Mouse (Mus musculus): ENCODE data around the gene Anxa11. TPM values are rescaled to one million over a fixed set of nuclear protein-coding genes. Genes with fewer than 3 reads are reported as not detected.

Gene Anxa11
- total and polyA plus RNA-seq, 3 experiments, result 7.6 to 40.5 TPM; not detected in 1

DNA sequence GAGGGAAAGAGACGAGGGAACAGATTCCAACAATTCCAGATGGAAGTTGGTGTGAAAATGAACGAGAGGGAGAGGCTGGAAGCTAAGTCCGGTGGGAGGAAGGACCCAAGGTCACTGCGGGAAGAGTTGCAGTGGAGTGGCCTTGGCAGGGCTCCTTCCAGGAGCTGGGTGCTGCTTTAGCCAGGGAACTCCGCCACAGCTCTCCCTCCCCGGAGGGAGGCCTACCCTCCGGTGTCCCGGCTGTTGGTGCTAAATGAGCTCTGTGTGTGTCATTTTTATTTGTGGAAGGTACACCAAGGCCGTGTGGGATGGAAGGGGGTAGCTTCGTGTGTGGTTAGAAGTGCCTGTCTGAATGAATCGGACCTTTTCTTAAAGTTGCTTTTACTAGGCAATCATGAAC is 24.9 kb downstream of the Anxa11 start:
- Histone ChIP-seq H3K9me3 (replicated peaks; ENCODE audit: insufficient read depth, low read length) (no peaks in the 10 kb centered on the region), H3K27ac (ENCODE audit: control insufficient read depth, low read depth, low read length) (no peak overlapping the region), H3K36me3 (ENCODE audit: control insufficient read depth in 1 of 2, insufficient read depth in 2 of 2, low read length in 2 of 2) (peaks cover 0 to 14% of the 10 kb centered on the region in 2 experiments; a peak in 2 of 4 replicates), H3K27me3 (ENCODE audit: control insufficient read depth in 1 of 2, insufficient read depth in 2 of 2, low read length in 2 of 2) (no peaks in the 10 kb centered on the region), H3K4me1 (ENCODE audit: control insufficient read depth in 1 of 2, insufficient read depth in 2 of 2, low read length in 2 of 2) (peaks cover 8 to 17% of the 10 kb centered on the region in 2 experiments), H3K79me2 (ENCODE audit: control insufficient read depth, insufficient read depth, low read length, poor library complexity) (no peaks in the 10 kb centered on the region), H3K4me3 (ENCODE audit: control insufficient read depth in 1 of 2, insufficient read depth in 1 of 2, low read depth in 2 of 2, low read length in 2 of 2) (no peak overlapping the region), H3K9ac (ENCODE audit: control insufficient read depth, low read depth, low read length, poor library complexity, severe bottlenecking) (no peak overlapping the region)
- TF ChIP-seq POLR2AphosphoS2 (IDR thresholded peaks at IDR 0.05; ENCODE audit: low read length) (no peak), MAFK (IDR thresholded peaks at IDR 0.05; ENCODE audit: borderline replicate concordance, low read depth, low read length) (no peak), RCOR1 (IDR thresholded peaks at IDR 0.05; ENCODE audit: low read depth, low read length) (no peak), UBTF (IDR thresholded peaks at IDR 0.05; ENCODE audit: borderline replicate concordance, insufficient read depth, low read depth, low read length) (no peak), HCFC1 (IDR thresholded peaks at IDR 0.05; ENCODE audit: low read depth, low read length) (no peak), ELF1 (IDR thresholded peaks at IDR 0.05; ENCODE audit: low read depth, low read length) (no peak), CTCF (IDR thresholded peaks at IDR 0.05 in 2 of 3, conservative IDR thresholded peaks at IDR 0.05 in 1 of 3; ENCODE audit: control insufficient read depth in 1 of 3, insufficient read depth in 1 of 3, low read depth in 2 of 3, low read length in 3 of 3, poor library complexity in 1 of 3, severe bottlenecking in 1 of 3) (no peak), USF2 (IDR thresholded peaks at IDR 0.05; ENCODE audit: borderline replicate concordance in 1 of 2, insufficient read depth in 1 of 2, low read depth in 1 of 2, low read length in 2 of 2) (no peak), MAZ (IDR thresholded peaks at IDR 0.05; ENCODE audit: low read depth, low read length) (no peak), MAX (IDR thresholded peaks at IDR 0.05; ENCODE audit: low read length) (no peak), BHLHE40 (IDR thresholded peaks at IDR 0.05; ENCODE audit: borderline replicate concordance, low read depth, low read length) (no peak), NRF1 (IDR thresholded peaks at IDR 0.05; ENCODE audit: insufficient read depth, low read depth, low read length, poor library complexity, severe bottlenecking) (no peak), CHD2 (IDR thresholded peaks at IDR 0.05; ENCODE audit: low read length) (no peak), POLR2AphosphoS5 (IDR thresholded peaks at IDR 0.05; ENCODE audit: borderline replicate concordance, low read depth, low read length) (no peak), ZC3H11A (IDR thresholded peaks at IDR 0.05; ENCODE audit: low read depth, low read length) (no peak), TBP (IDR thresholded peaks at IDR 0.05; ENCODE audit: low read depth, low read length) (no peak)
- DNase-seq (ENCODE audit: low read depth, low spot score), result no peak

DNA sequence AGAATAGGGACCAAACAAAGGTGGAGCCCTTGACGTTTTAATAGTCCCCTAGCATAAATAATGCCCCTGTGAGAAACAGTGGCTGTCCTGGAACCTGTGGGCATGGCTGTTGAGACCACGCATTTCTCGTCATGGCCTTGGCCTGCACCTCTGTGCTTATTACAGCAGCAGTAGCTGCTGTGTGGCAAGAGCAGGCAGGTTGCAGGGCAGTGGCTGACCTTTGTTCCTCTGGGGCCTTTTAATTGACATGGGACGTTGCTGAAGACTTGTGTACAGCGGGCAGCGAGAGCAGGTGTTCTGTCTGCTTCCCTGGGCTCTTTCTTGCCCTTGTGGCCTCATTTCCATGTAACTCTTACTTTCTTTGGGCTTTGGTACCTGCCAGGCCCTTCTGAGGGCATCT is 25.9 kb downstream of the Anxa11 start:
- H3K27ac ChIP-seq (ENCODE audit: control insufficient read depth, low read depth, low read length), result no peak overlapping the region
- TF ChIP-seq GABPA (IDR thresholded peaks at IDR 0.05; ENCODE audit: low read depth, low read length) (no peak), MAFK (IDR thresholded peaks at IDR 0.05; ENCODE audit: borderline replicate concordance, low read depth, low read length) (no peak), ZC3H11A (IDR thresholded peaks at IDR 0.05; ENCODE audit: low read depth, low read length) (no peak), USF1 (IDR thresholded peaks at IDR 0.05; ENCODE audit: low read depth, low read length) (no peak), EP300 (IDR thresholded peaks at IDR 0.05; ENCODE audit: low read depth in 1 of 2, low read length in 2 of 2) (no peak), RCOR1 (IDR thresholded peaks at IDR 0.05; ENCODE audit: low read depth, low read length) (no peak), ZKSCAN1 (IDR thresholded peaks at IDR 0.05; ENCODE audit: low read depth, low read length) (no peak), USF2 (IDR thresholded peaks at IDR 0.05; ENCODE audit: borderline replicate concordance in 1 of 2, insufficient read depth in 1 of 2, low read depth in 1 of 2, low read length in 2 of 2) (no peak), SIN3A (IDR thresholded peaks at IDR 0.05; ENCODE audit: low read length) (no peak), ELF1 (IDR thresholded peaks at IDR 0.05; ENCODE audit: low read depth, low read length) (no peak), POLR2AphosphoS2 (IDR thresholded peaks at IDR 0.05; ENCODE audit: low read length) (no peak), MAZ (IDR thresholded peaks at IDR 0.05; ENCODE audit: low read depth, low read length) (no peak), GATA1 (IDR thresholded peaks at IDR 0.05; ENCODE audit: low read depth, low read length) (no peak), TAL1 (IDR thresholded peaks at IDR 0.05; ENCODE audit: low read length) (no peak), CHD1 (IDR thresholded peaks at IDR 0.05; ENCODE audit: low read depth, low read length) (no peak), POLR2AphosphoS5 (IDR thresholded peaks at IDR 0.05; ENCODE audit: borderline replicate concordance, low read depth, low read length) (no peak), ZNF384 (IDR thresholded peaks at IDR 0.05; ENCODE audit: low read depth, low read length) (no peak), NELFE (IDR thresholded peaks at IDR 0.05; ENCODE audit: low read depth, low read length) (no peak), KAT2A (conservative IDR thresholded peaks at IDR 0.05; ENCODE audit: low read depth, low read length) (no peak), CTCF (IDR thresholded peaks at IDR 0.05 in 2 of 3, conservative IDR thresholded peaks at IDR 0.05 in 1 of 3; ENCODE audit: control insufficient read depth in 1 of 3, insufficient read depth in 1 of 3, low read depth in 2 of 3, low read length in 3 of 3, poor library complexity in 1 of 3, severe bottlenecking in 1 of 3) (no peak)
- no peaks in the 10 kb centered on the region for H3K79me2 ChIP-seq (ENCODE audit: control insufficient read depth, insufficient read depth, low read length, poor library complexity)
- H3K4me1 ChIP-seq (ENCODE audit: control insufficient read depth in 1 of 2, insufficient read depth in 2 of 2, low read length in 2 of 2), result peaks cover 2 to 11% of the 10 kb centered on the region in 2 experiments; a peak in 2 of 4 replicates
- no peak overlapping the region for H3K4me3 ChIP-seq (ENCODE audit: control insufficient read depth in 1 of 2, insufficient read depth in 1 of 2, low read depth in 2 of 2, low read length in 2 of 2)
- H3K27me3 ChIP-seq (ENCODE audit: control insufficient read depth in 1 of 2, insufficient read depth in 2 of 2, low read length in 2 of 2), result no peaks in the 10 kb centered on the region
- H3K9ac ChIP-seq (ENCODE audit: control insufficient read depth, low read depth, low read length, poor library complexity, severe bottlenecking), result no peak overlapping the region
- no peaks in the 10 kb centered on the region for H3K9me3 ChIP-seq (replicated peaks; ENCODE audit: insufficient read depth, low read length)
- no peak for DNase-seq (ENCODE audit: low read depth, low spot score)
- H3K36me3 ChIP-seq (ENCODE audit: control insufficient read depth in 1 of 2, insufficient read depth in 2 of 2, low read length in 2 of 2), result peaks cover 0 to 5% of the 10 kb centered on the region in 2 experiments; a peak in 2 of 4 replicates

All from MEL (cell line).